Mouse (Mus musculus) olfactory bulb, adult 2 months (tissue): ENCODE measurements at regions not wholly inside any gene's neighbourhood (a gene's known extent, or its start where the extent isn't known, plus 50 kb on each side); places are given as distances from the start of the nearest gene placed in this dataset.

Experiments used
- CTCF ChIP-seq: fragments of 200-500 bp; IDR thresholded peaks from 2 replicates; pipeline ENCODE4 v1.5.1; 2012; ENCODE audit warnings: low read depth, mild to moderate bottlenecking, low read length, moderate library complexity; ENCODE audit not compliant: insufficient read depth
- POLR2A ChIP-seq: fragments of 200-500 bp; IDR thresholded peaks from 2 replicates; pipeline ENCODE4 v1.6.1; 2012; ENCODE audit warnings: mild to moderate bottlenecking, low read depth, low read length, moderate library complexity; ENCODE audit not compliant: insufficient read depth

DNA sequence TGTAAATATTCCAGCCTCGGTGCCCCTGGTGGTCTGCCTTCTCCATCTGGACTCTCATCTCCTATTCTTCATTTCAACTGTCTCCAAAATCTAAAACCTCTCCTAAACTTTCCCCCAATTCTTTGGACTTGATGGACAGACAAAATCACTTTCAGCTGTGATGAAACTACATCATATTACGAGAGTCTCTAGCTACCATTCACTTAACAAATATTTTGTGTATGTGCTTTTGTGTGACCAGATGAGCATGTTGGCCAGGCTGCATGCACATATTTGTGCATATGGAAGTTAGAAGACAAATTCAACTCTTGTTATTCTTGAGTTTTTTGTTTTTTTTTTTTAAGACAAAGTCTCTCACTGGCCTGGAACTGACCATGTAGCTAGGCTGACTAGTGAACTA lies 559.4 kb upstream of the Cdh11 start:
- TF ChIP-seq CTCF (no peak), POLR2A (no peak)
